Mouse (Mus musculus) G1E-ER4 (cell line): ENCODE results near the gene Lrp4. TPM values are rescaled to one million over a fixed set of nuclear protein-coding genes. Genes with fewer than 3 reads are reported as not detected.

Experiments
- GATA1 ChIP-seq: IDR thresholded peaks from one replicate; pipeline ENCODE4 v1.8.0; 2012; ENCODE audit warnings: low read length, inconsistent platforms
- polyA plus RNA-seq: library from polyadenylated mRNA; stranded (reverse); fragments of >175 nt; gene quantifications from 2 replicates; pipeline ENCODE4 v1.2.3, GENCODE M21; 2012

The Lrp4 gene
- polyA plus RNA-seq, 1 experiment: not detected

GRCm38 (mm10) chr2:91526294-91527146 is 69.2 kb downstream of the Lrp4 start, which contains the start of gene Ckap5:
Ckap5 (plus strand) TSS chr2:91526762.
- no peak for TF ChIP-seq GATA1

GRCm38 (mm10) chr2:91527147-91527486 is 69.8 kb downstream of the Lrp4 start:
- no peak for TF ChIP-seq GATA1

GRCm38 (mm10) chr2:91537588-91538205 is 80.4 kb downstream of the Lrp4 start:
- TF ChIP-seq GATA1: no peak

Other genes starting within 250 kb of the Lrp4 start
- gene Ddb2, start 220.5 kb upstream of the Lrp4 start, polyA plus RNA-seq: 0.79 and 1.1 TPM in 2 replicates
- gene Pacsin3, start 201.6 kb upstream of the Lrp4 start, polyA plus RNA-seq: 0.45 and 0.52 TPM in 2 replicates
- 54.8 and 58.0 TPM in 2 replicates for gene Arfgap2, start 192.5 kb upstream of the Lrp4 start, polyA plus RNA-seq
- gene 1110051M20Rik, start 12.8 kb upstream of the Lrp4 start, polyA plus RNA-seq: 0.08 and 0.12 TPM in 2 replicates
- gene Ckap5, start 69.3 kb downstream of the Lrp4 start, polyA plus RNA-seq: 2.3 and 4.0 TPM in 2 replicates
- not detected in 2 replicates for gene F2, start 178.9 kb downstream of the Lrp4 start, polyA plus RNA-seq
- gene Zfp408, start 192.3 kb downstream of the Lrp4 start, polyA plus RNA-seq: 16.9 and 19.1 TPM in 2 replicates
- 30.0 and 36.6 TPM in 2 replicates for gene Arhgap1, start 192.3 kb downstream of the Lrp4 start, polyA plus RNA-seq